Mouse (Mus musculus): ENCODE measurements around the gene Gen1. TPM values are rescaled to one million over a fixed set of nuclear protein-coding genes. Genes with fewer than 3 reads are reported as not detected.

Gen1 gene
- polyA plus RNA-seq, 1 experiment = 23.9 TPM

DNA sequence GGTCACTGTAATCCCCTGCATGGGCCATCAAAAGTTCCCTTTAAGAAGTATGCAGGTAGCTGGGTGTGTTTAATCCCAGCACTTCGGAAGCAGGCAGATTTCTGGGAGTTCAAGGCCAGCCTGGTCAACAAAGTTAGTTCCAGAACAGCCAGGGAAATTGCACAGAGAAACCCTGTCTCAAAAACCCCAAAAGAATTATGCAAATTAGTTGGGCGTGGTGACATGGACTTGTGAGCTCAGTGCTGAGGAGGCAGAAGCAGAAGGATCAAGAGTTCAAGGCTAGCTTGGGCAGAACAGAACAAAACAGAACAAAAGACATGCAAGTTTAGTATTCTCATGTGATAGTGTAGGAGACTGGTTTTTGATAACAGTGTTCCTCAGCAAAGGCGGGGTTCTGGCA lies 43.0 kb downstream of the Gen1 start:
- TF ChIP-seq POLR2A (IDR thresholded peaks at IDR 0.05; ENCODE audit: insufficient read depth, low read length) (no peak), EP300 (IDR thresholded peaks at IDR 0.05; ENCODE audit: insufficient read depth, low read depth, low read length) (no peak), CTCF (IDR thresholded peaks at IDR 0.05; ENCODE audit: low read depth, low read length) (no peak)
- Histone ChIP-seq H3K9ac (ENCODE audit: low read depth, poor library complexity, severe bottlenecking) (no peak overlapping the region), H3K4me3 (ENCODE audit: low read depth, low read length) (no peak overlapping the region), H3K36me3 (ENCODE audit: control insufficient read depth, insufficient read depth, low read length, poor library complexity, severe bottlenecking) (no peaks in the 10 kb centered on the region), H3K4me1 (ENCODE audit: control insufficient read depth, insufficient read depth, low read length) (no peaks in the 10 kb centered on the region), H3K27me3 (ENCODE audit: control insufficient read depth, insufficient read depth, low read length, poor library complexity, severe bottlenecking) (no peaks in the 10 kb centered on the region; the same call in 1 of the 2 replicates), H3K27ac (ENCODE audit: insufficient read depth, low read length) (no peak overlapping the region), H3K9me3 (replicated peaks; ENCODE audit: control insufficient read depth, insufficient read depth, low read length, poor library complexity, severe bottlenecking) (no peaks in the 10 kb centered on the region)

DNA sequence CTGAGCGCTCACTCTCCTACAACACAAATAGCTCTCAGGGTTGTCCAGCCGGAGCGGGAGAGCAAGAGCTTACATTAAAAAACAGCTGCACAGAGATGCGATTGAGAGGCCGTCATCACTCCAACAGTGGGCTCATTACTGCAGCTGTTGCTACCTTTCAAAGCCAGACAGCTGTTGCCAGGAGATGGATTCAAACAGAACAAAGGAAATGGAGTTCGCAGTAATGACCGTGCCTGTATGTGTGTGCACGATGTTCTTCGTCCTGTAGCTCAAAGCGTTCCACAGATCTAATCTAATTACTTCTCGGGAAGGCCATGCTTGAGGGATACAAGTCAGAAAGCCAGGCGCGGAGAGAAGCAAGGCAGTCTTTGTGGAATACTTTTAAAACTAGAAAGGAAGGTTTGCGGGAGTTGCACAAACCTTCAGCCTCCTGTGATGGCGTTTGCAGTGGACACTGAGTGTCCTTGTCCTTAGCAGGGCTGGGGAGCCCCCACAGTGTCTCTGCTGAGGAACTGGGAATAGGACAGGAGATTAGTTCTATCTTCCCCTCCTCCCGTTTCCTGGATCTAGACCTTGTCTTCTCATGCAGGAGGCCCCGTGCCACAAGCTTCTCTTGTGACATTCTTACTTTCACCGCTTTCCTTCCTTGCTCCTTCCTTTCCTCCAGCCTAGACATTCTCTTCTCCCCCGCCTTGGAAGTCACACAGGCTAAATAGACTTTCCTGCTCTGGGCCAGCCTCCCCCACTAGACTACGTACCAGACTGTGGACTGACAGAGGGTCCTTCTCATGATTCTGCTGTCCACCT lies 43.9 kb downstream of the Gen1 start:
- Histone ChIP-seq H3K9me3 (replicated peaks; ENCODE audit: control insufficient read depth, insufficient read depth, low read length, poor library complexity, severe bottlenecking) (no peaks in the 10 kb centered on the region), H3K36me3 (ENCODE audit: control insufficient read depth, insufficient read depth, low read length, poor library complexity, severe bottlenecking) (no peaks in the 10 kb centered on the region), H3K4me3 (ENCODE audit: low read depth, low read length) (no peak overlapping the region), H3K9ac (ENCODE audit: low read depth, poor library complexity, severe bottlenecking) (no peak overlapping the region), H3K27me3 (ENCODE audit: control insufficient read depth, insufficient read depth, low read length, poor library complexity, severe bottlenecking) (no peaks in the 10 kb centered on the region; the same call in 1 of the 2 replicates), H3K27ac (ENCODE audit: insufficient read depth, low read length) (no peak overlapping the region), H3K4me1 (ENCODE audit: control insufficient read depth, insufficient read depth, low read length) (no peaks in the 10 kb centered on the region)
- TF ChIP-seq CTCF (IDR thresholded peaks at IDR 0.05; ENCODE audit: low read depth, low read length) (no peak), POLR2A (IDR thresholded peaks at IDR 0.05; ENCODE audit: insufficient read depth, low read length) (no peak), EP300 (IDR thresholded peaks at IDR 0.05; ENCODE audit: insufficient read depth, low read depth, low read length) (no peak)

DNA sequence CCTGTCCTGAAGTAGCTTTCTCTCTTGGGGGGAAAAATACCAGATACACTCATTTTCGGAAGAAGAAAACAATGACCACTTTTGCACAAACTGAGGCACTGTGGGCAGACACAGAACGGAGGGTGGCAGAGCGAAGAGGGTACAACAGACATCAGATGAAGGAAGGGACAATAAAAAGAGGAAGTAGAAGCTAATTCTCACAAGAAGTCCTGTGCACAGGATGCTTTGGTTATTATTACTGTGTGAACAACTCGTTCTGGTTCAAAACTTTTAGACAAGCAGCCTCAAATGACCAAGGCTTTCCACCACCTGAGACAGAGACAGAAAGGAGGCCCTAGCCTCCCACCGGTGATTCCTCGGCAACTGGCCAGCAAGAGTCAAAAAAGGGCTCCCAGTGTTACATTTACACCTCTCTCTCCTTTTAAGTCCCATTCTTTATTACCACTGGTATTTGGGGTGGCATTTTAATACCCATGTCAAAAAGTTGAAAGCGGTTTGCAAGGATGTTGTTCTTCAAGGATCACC lies 47.8 kb downstream of the Gen1 start:
- TF ChIP-seq EP300 (IDR thresholded peaks at IDR 0.05; ENCODE audit: insufficient read depth, low read depth, low read length) (no peak), CTCF (IDR thresholded peaks at IDR 0.05; ENCODE audit: low read depth, low read length) (no peak)
- no peaks in the 10 kb centered on the region for H3K9me3 ChIP-seq (replicated peaks; ENCODE audit: control insufficient read depth, insufficient read depth, low read length, poor library complexity, severe bottlenecking)
- no peaks in the 10 kb centered on the region for H3K27me3 ChIP-seq (ENCODE audit: control insufficient read depth, insufficient read depth, low read length, poor library complexity, severe bottlenecking)
- H3K27ac ChIP-seq (ENCODE audit: insufficient read depth, low read length) = no peak overlapping the region
- no peak overlapping the region for H3K9ac ChIP-seq (ENCODE audit: low read depth, poor library complexity, severe bottlenecking)
- no peaks in the 10 kb centered on the region for H3K36me3 ChIP-seq (ENCODE audit: control insufficient read depth, insufficient read depth, low read length, poor library complexity, severe bottlenecking)
- H3K4me1 ChIP-seq (ENCODE audit: control insufficient read depth, insufficient read depth, low read length) = no peaks in the 10 kb centered on the region
- H3K4me3 ChIP-seq (ENCODE audit: low read depth, low read length) = no peak overlapping the region

DNA sequence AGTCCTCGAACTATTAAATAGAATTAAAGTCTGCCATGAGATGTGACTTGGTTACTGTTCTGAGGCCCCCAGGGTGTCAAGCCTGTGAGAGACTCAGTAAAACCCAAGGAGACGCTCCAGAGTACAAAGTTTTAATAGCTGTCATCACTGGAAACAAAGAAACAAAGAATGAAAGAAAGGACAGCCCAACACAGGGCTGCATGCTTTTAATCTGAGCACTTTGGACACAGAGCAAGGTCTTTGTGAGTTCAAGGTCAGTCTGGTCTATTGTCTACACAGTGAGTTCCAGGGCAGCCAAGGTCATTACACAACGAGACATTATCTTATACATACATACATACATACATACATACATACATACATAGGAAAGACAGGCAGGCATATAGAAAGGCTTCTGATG lies 49.1 kb downstream of the Gen1 start:
- no peak for TF ChIP-seq POLR2A (IDR thresholded peaks at IDR 0.05; ENCODE audit: insufficient read depth, low read length)
- TF ChIP-seq CTCF (IDR thresholded peaks at IDR 0.05; ENCODE audit: low read depth, low read length) = no peak
- no peak for TF ChIP-seq EP300 (IDR thresholded peaks at IDR 0.05; ENCODE audit: insufficient read depth, low read depth, low read length)
- Histone ChIP-seq H3K4me3 (ENCODE audit: low read depth, low read length) (no peak overlapping the region), H3K4me1 (ENCODE audit: control insufficient read depth, insufficient read depth, low read length) (no peaks in the 10 kb centered on the region), H3K27ac (ENCODE audit: insufficient read depth, low read length) (no peak overlapping the region), H3K36me3 (ENCODE audit: control insufficient read depth, insufficient read depth, low read length, poor library complexity, severe bottlenecking) (no peaks in the 10 kb centered on the region), H3K9ac (ENCODE audit: low read depth, poor library complexity, severe bottlenecking) (no peak overlapping the region), H3K27me3 (ENCODE audit: control insufficient read depth, insufficient read depth, low read length, poor library complexity, severe bottlenecking) (no peaks in the 10 kb centered on the region), H3K9me3 (replicated peaks; ENCODE audit: control insufficient read depth, insufficient read depth, low read length, poor library complexity, severe bottlenecking) (no peaks in the 10 kb centered on the region)

DNA sequence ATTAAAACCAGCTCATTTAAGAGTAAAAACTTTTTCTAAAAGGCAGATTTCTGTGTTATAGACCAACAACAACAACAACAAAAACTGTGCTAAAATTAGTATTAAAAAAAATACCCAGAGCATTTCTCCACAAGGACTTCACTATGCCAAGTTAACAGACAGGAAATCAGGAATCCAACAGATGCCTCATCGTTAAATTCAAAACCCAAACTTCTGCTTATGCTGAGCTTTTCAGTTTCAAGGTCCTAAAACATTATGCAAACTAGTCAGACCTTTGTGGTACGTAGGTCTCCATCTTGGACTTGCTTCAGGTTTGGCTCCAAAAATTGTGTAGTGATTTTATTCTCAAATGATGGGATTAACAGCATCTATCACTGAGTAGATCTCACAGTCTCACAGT lies 50.0 kb downstream of the Gen1 start:
- TF ChIP-seq EP300 (IDR thresholded peaks at IDR 0.05; ENCODE audit: insufficient read depth, low read depth, low read length) = no peak
- no peak overlapping the region for H3K27ac ChIP-seq (ENCODE audit: insufficient read depth, low read length)
- H3K27me3 ChIP-seq (ENCODE audit: control insufficient read depth, insufficient read depth, low read length, poor library complexity, severe bottlenecking) = no peaks in the 10 kb centered on the region
- H3K9ac ChIP-seq (ENCODE audit: low read depth, poor library complexity, severe bottlenecking) = no peak overlapping the region
- no peak overlapping the region for H3K4me3 ChIP-seq (ENCODE audit: low read depth, low read length)
- H3K9me3 ChIP-seq (replicated peaks; ENCODE audit: control insufficient read depth, insufficient read depth, low read length, poor library complexity, severe bottlenecking) = no peaks in the 10 kb centered on the region
- H3K4me1 ChIP-seq (ENCODE audit: control insufficient read depth, insufficient read depth, low read length) = no peaks in the 10 kb centered on the region
- no peaks in the 10 kb centered on the region for H3K36me3 ChIP-seq (ENCODE audit: control insufficient read depth, insufficient read depth, low read length, poor library complexity, severe bottlenecking)

DNA sequence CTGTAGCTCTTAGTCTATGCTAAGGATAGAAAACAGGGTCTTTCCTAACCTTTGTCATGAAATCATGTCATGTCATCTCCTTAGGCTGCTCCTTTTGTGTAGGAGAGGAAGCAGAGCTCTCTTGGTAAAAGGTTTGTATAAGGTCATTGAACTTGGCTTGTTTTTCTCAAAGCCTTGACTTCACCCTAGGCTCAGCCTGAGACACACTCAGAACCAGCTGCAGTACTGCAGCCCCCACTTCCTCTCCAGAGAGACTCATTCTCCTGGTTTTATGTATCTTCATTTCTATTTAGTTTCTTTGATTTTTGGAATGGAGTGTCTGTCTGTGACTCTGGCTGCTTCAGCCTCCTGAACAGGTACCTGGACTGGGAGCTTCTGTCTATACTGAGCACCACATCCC lies 50.8 kb downstream of the Gen1 start:
- Histone ChIP-seq H3K27me3 (ENCODE audit: control insufficient read depth, insufficient read depth, low read length, poor library complexity, severe bottlenecking) (no peaks in the 10 kb centered on the region), H3K9me3 (replicated peaks; ENCODE audit: control insufficient read depth, insufficient read depth, low read length, poor library complexity, severe bottlenecking) (no peaks in the 10 kb centered on the region), H3K4me3 (ENCODE audit: low read depth, low read length) (no peak overlapping the region), H3K36me3 (ENCODE audit: control insufficient read depth, insufficient read depth, low read length, poor library complexity, severe bottlenecking) (no peaks in the 10 kb centered on the region), H3K27ac (ENCODE audit: insufficient read depth, low read length) (no peak overlapping the region), H3K4me1 (ENCODE audit: control insufficient read depth, insufficient read depth, low read length) (no peaks in the 10 kb centered on the region), H3K9ac (ENCODE audit: low read depth, poor library complexity, severe bottlenecking) (no peak overlapping the region)
- TF ChIP-seq EP300 (IDR thresholded peaks at IDR 0.05; ENCODE audit: insufficient read depth, low read depth, low read length) (no peak), CTCF (IDR thresholded peaks at IDR 0.05; ENCODE audit: low read depth, low read length) (no peak), POLR2A (IDR thresholded peaks at IDR 0.05; ENCODE audit: insufficient read depth, low read length) (no peak)

All from ES-Bruce4 (cell line).